Mouse (Mus musculus) CH12.LX (cell line): ENCODE results near the gene B3gat1. TPM values are rescaled to one million over a fixed set of nuclear protein-coding genes. Genes with fewer than 3 reads are reported as not detected.

Experiments used
- DNase-seq: peaks from one replicate; pipeline ENCODE4 v3.0.0-alpha.2; 2013; ENCODE audit errors: extremely low read depth
- H3K27ac ChIP-seq: 2 replicates; pipeline ENCODE4 v1.5.1; 2012; ENCODE audit warnings: low read depth, mild to moderate bottlenecking, control low read depth, moderate library complexity; ENCODE audit not compliant: insufficient read depth
- H3K27me3 ChIP-seq: replicated peaks from 2 replicates; pipeline ENCODE3; 2012; ENCODE audit warnings: inconsistent platforms
- H3K36me3 ChIP-seq, 2 experiments: replicated peaks in 1 of 2; 2 replicates each; pipeline versions ENCODE3 to v1.6.1; 2012; ENCODE audit warnings: inconsistent platforms in 1 of 2, low read length in 1 of 2, mild to moderate bottlenecking in 1 of 2, mixed read lengths in 1 of 2, moderate library complexity in 1 of 2; ENCODE audit not compliant: control insufficient read depth in 1 of 2, insufficient read depth in 1 of 2
- H3K4me1 ChIP-seq, 2 experiments: 2 replicates each; pipeline ENCODE4 v1.6.1; 2012; ENCODE audit warnings: inconsistent platforms in 1 of 2, moderate library complexity in 1 of 2; ENCODE audit not compliant: insufficient read depth in 2 of 2, control insufficient read depth in 1 of 2
- H3K4me2 ChIP-seq: 2 replicates; pipeline ENCODE4 v1.6.1; 2012; ENCODE audit warnings: low read depth, mild to moderate bottlenecking, control low read depth; ENCODE audit not compliant: poor library complexity, insufficient read depth, severe bottlenecking
- H3K4me3 ChIP-seq, 3 experiments: fragments of 150-350 bp in 1 of 3; sonication (generic) in 1 of 3; replicated peaks in 1 of 3; 2 replicates each; pipeline versions ENCODE3 to v1.5.1; 2011 to 2012; ENCODE audit warnings: low read depth in 2 of 3, low read length in 2 of 3, mild to moderate bottlenecking in 2 of 3, moderate library complexity in 2 of 3, control low read depth in 1 of 3, improper control_type of control experiment in 1 of 3, inconsistent platforms in 1 of 3, mixed read lengths in 1 of 3; ENCODE audit not compliant: poor library complexity in 1 of 3
- H3K79me2 ChIP-seq: replicated peaks from 2 replicates; pipeline ENCODE4 v1.6.1; 2012; ENCODE audit warnings: mild to moderate bottlenecking, moderate library complexity; ENCODE audit not compliant: control insufficient read depth, poor library complexity, insufficient read depth, severe bottlenecking; ENCODE audit errors: extremely low read depth
- H3K9ac ChIP-seq: 2 replicates; pipeline ENCODE4 v1.6.1; 2012; ENCODE audit warnings: low read depth, mild to moderate bottlenecking, control low read depth, moderate library complexity; ENCODE audit not compliant: insufficient read depth
- H3K9me3 ChIP-seq: replicated peaks from 2 replicates; pipeline ENCODE3; 2012; ENCODE audit warnings: low read length, inconsistent platforms, mixed read lengths
- CHD1 ChIP-seq: IDR thresholded peaks from 2 replicates; pipeline ENCODE4 v1.6.1; 2012; ENCODE audit warnings: low read depth, low read length, improper control_type of control experiment, inconsistent platforms
- CHD2 ChIP-seq: IDR thresholded peaks from 2 replicates; pipeline ENCODE4 v1.6.1; 2011; ENCODE audit warnings: low read length, improper control_type of control experiment
- ELF1 ChIP-seq: IDR thresholded peaks from 2 replicates; pipeline ENCODE4 v1.6.1; 2014; ENCODE audit warnings: low read depth, mild to moderate bottlenecking, inconsistent platforms, low read length, improper control_type of control experiment
- EP300 ChIP-seq: IDR thresholded peaks from 2 replicates; pipeline ENCODE4 v1.6.1; 2011; ENCODE audit warnings: low read length, improper control_type of control experiment
- HCFC1 ChIP-seq: IDR thresholded peaks from 2 replicates; pipeline ENCODE4 v1.6.1; 2012; ENCODE audit warnings: low read depth, mild to moderate bottlenecking, inconsistent platforms, low read length, improper control_type of control experiment
- IRF4 ChIP-seq: IDR thresholded peaks from 2 replicates; pipeline ENCODE4 v1.6.1; 2014; ENCODE audit warnings: low read depth, mild to moderate bottlenecking, inconsistent platforms, low read length, improper control_type of control experiment
- MAZ ChIP-seq: IDR thresholded peaks from 2 replicates; pipeline ENCODE4 v1.6.1; 2012; ENCODE audit warnings: low read depth, mild to moderate bottlenecking, inconsistent platforms, low read length, improper control_type of control experiment, moderate library complexity
- MXI1 ChIP-seq: IDR thresholded peaks from 2 replicates; pipeline ENCODE4 v1.6.1; 2011; ENCODE audit warnings: mild to moderate bottlenecking, low read depth, low read length, improper control_type of control experiment
- NELFE ChIP-seq: IDR thresholded peaks from 2 replicates; pipeline ENCODE4 v1.6.1; 2011; ENCODE audit warnings: low read depth, low read length, improper control_type of control experiment
- NRF1 ChIP-seq: IDR thresholded peaks from 2 replicates; pipeline ENCODE4 v1.6.1; 2014; ENCODE audit warnings: low read depth, mild to moderate bottlenecking, inconsistent platforms, low read length, improper control_type of control experiment, moderate library complexity
- PAX5 ChIP-seq: IDR thresholded peaks from 2 replicates; pipeline ENCODE4 v1.6.1; 2012; ENCODE audit warnings: low read length, inconsistent platforms, mixed read lengths
- POLR2AphosphoS2 ChIP-seq: IDR thresholded peaks from 2 replicates; pipeline ENCODE4 v1.6.1; 2011; ENCODE audit warnings: low read depth, low read length, improper control_type of control experiment
- SIN3A ChIP-seq: IDR thresholded peaks from 2 replicates; pipeline ENCODE4 v1.6.1; 2012; ENCODE audit warnings: low read length, improper control_type of control experiment, inconsistent platforms
- TBP ChIP-seq: conservative IDR thresholded peaks from 2 replicates; pipeline ENCODE4 v1.6.1; 2011; ENCODE audit warnings: low read depth, low read length, improper control_type of control experiment
- ZC3H11A ChIP-seq: IDR thresholded peaks from 2 replicates; pipeline ENCODE4 v1.6.1; 2012; ENCODE audit warnings: low read depth, mild to moderate bottlenecking, inconsistent platforms, low read length, improper control_type of control experiment
- ZKSCAN1 ChIP-seq: IDR thresholded peaks from 2 replicates; pipeline ENCODE4 v1.6.1; 2012; ENCODE audit warnings: low read depth, inconsistent platforms, low read length, improper control_type of control experiment, borderline replicate concordance
- dilution Hi-C: fragments of 300-500 bp; cut with MboI; formaldehyde crosslinking; loops from 2 replicates; pipeline ENCODE4 v1.14.3; 2020; ENCODE audit warnings: low sequenced_read_pairs; ENCODE audit not compliant: extremely low pct_unique_long_range_greater_than_20kb, extremely low pct_ligation_motif_present
- in situ Hi-C: fragments of 300-500 bp; cut with MboI; formaldehyde crosslinking; loops from 3 replicates; pipeline ENCODE4 v1.14.3; 2019; ENCODE audit warnings: low sequenced_read_pairs, low pct_ligation_motif_present, low pct_unique_long_range_greater_than_20kb, mixed read lengths
- polyA plus RNA-seq: library from polyadenylated mRNA; unstranded; fragments of >175 nt; gene quantifications from 2 replicates; pipeline ENCODE4 v1.2.1, GENCODE M21; 2012; ENCODE audit warnings: low read depth; ENCODE audit not compliant: insufficient read length
- total RNA-seq, 2 experiments: library from RNA; depleted of rRNA; stranded (reverse); fragments of 300-350 nt in 1 of 2; fragments of >200 nt in 1 of 2; gene quantifications; 2 replicates each; pipeline ENCODE4 v1.2.3; 2012 to 2014

B3gat1 gene
- total and polyA plus RNA-seq, 3 experiments: not detected

DNA sequence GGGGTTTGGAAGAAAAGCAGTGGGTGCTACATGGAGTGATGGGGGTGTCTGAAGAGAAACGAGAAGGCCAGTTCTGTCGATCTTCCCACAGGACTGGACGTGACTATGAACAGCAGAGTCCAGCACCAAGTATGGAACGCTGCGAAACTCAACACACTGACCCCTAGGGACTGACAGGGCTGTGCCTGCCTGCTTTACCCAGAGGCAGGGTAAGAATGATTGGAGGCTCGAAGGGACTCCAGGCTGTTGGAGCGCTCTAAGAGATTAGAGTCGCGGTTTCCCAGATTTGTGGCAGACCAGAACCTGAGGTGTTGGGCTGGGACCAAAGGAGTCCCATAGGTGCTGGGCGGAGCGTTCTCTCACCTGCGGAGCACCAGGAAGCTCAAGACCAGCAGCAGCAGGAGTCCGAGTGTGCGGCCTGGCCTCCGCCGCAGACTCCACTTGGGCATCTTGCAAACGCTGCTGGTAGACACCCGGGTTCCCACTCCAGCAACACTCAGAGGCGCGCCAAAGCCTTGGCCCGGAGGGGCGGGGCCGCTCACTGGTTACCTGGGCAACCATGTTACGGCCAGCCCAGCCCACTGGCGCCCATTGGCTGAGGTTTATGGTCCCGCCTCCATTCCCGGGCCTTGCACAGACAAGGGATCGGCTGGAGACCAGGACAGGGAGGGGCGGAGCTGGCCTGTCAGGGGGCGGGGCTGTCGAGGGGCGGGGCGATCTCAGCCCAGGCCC is 72.6 kb downstream of the B3gat1 start, which contains the start of gene Glb1l2:
TSS of gene Glb1l2 (minus strand) at position 534 of the 732 bp plus-strand sequence.
- H3K9ac ChIP-seq: no peak within 1 kb of the TSS
- DNase-seq: peak; percentile 2
- no peaks in the 10 kb centered on the region for H3K9me3 ChIP-seq
- H3K27ac ChIP-seq: no peak within 1 kb of the TSS
- no peaks in the 10 kb centered on the region for H3K27me3 ChIP-seq
- H3K79me2 ChIP-seq: no peaks in the 10 kb centered on the region
- H3K4me3 ChIP-seq: no peak within 1 kb of the TSS
- no peaks in the 10 kb centered on the region; a peak in 1 of 4 replicates for H3K4me1 ChIP-seq
- no peak for TF ChIP-seq IRF4
- TF ChIP-seq NRF1: no peak
- TF ChIP-seq ZC3H11A: no peak
- TF ChIP-seq NELFE: no peak
- no peak for TF ChIP-seq MXI1
- no peak for TF ChIP-seq CHD1
- TF ChIP-seq SIN3A: no peak
- TF ChIP-seq ELF1: no peak
- no peak for TF ChIP-seq MAZ
- no peak for TF ChIP-seq PAX5
- dilution Hi-C loops: no loop called here
- no peak within 1 kb of the TSS for H3K4me2 ChIP-seq
- H3K36me3 ChIP-seq: no peaks in the 10 kb centered on the region
- in situ Hi-C loops: no loop called here

- no peak overlapping the region for H3K4me3 ChIP-seq
- H3K9ac ChIP-seq: no peak overlapping the region
- no peaks in the 10 kb centered on the region for H3K79me2 ChIP-seq
- TF ChIP-seq CHD2: no peak
- TF ChIP-seq ZKSCAN1: no peak
- TF ChIP-seq POLR2AphosphoS2: no peak
- TF ChIP-seq TBP: no peak
- no peak for TF ChIP-seq HCFC1
- TF ChIP-seq ZC3H11A: no peak
- no peak for TF ChIP-seq EP300
- no peak for TF ChIP-seq PAX5
- TF ChIP-seq, all 38 proteins: peak for 0
- dilution Hi-C loops (no loop called here), in situ Hi-C loops (no loop called here)
- DNase-seq: no peak
- no peaks in the 10 kb centered on the region for H3K36me3 ChIP-seq
- H3K27me3 ChIP-seq: no peaks in the 10 kb centered on the region
- no peak overlapping the region for H3K27ac ChIP-seq
- no peaks in the 10 kb centered on the region; a peak in 1 of 4 replicates for H3K4me1 ChIP-seq
- no peaks in the 10 kb centered on the region for H3K9me3 ChIP-seq
- H3K4me2 ChIP-seq: no peak overlapping the region
Measured at GRCm38 (mm10) chr9:26808735-26809134, 75.2 kb downstream of the B3gat1 start.

Other genes starting within 250 kb of the B3gat1 start
- gene Glb1l2, start 72.7 kb downstream of the B3gat1 start, total RNA-seq (2012; rRNA removed): not detected in 2 replicates
- not detected in 2 replicates for gene Glb1l2, start 72.7 kb downstream of the B3gat1 start, total RNA-seq (2014; rRNA removed)
- gene Glb1l2, start 72.7 kb downstream of the B3gat1 start, polyA plus RNA-seq: not detected in 2 replicates
- gene Glb1l3, start 127.2 kb downstream of the B3gat1 start, total RNA-seq (2012; rRNA removed): not detected in 2 replicates
- gene Glb1l3, start 127.2 kb downstream of the B3gat1 start, total RNA-seq (2014; rRNA removed): not detected in 2 replicates
- not detected in 2 replicates for gene Glb1l3, start 127.2 kb downstream of the B3gat1 start, polyA plus RNA-seq
- gene Gm1110, start 189.4 kb downstream of the B3gat1 start, total RNA-seq (2012; rRNA removed): 5.1 and 10.6 TPM in 2 replicates
- gene Gm1110, start 189.4 kb downstream of the B3gat1 start, total RNA-seq (2014; rRNA removed): 0.35 TPM in 1 of 2 replicates, not detected in the other
- 0.27 TPM in 1 of 2 replicates, not detected in the other for gene Gm1110, start 189.4 kb downstream of the B3gat1 start, polyA plus RNA-seq